Mouse (Mus musculus): Measurements from ENCODE around the gene Arap1.

The Arap1 gene

DNA sequence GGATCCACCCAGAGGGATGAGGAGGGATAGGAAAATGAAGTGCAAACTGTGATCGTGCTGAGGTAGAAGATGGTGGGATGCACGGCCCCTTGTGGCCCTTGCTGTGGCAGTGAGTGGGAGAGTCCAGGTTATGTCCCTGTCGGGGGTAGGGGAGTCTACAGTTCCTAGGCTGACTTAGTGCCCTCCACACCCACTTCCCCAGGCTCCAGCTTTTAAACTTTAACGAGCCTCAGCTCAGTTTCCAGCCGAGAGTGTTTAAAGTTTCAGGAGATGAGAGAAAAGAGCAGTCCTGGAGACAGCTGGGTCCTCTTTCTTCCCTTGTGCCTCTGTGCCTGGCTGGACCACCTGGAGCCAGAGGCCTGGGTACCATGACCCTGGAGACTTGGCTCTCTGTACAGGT is 20.6 kb upstream of the Arap1 start:
- no peak for DNase-seq (ENCODE audit: low spot score in 2 of 2)

DNA sequence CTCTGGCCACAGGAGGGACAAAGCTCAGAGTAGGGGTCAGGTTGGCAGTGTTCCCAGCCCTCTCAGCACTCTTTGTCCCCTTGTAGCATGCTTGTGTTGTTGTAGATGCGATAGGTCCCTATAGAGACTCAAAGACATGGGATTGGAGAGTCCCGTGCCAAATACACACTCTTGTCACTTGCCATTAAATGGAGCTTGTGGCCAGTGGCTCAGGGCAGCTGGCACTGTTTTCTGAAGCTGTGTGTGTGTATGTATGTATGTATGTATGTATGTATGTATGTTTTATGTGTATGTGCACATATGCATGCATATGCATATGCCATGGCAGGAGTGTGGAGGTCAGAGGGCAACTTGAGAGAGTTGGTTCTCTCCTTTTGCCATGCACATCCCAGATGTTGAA is 20.1 kb upstream of the Arap1 start:
- DNase-seq (ENCODE audit: low spot score in 2 of 2): no peak

DNA sequence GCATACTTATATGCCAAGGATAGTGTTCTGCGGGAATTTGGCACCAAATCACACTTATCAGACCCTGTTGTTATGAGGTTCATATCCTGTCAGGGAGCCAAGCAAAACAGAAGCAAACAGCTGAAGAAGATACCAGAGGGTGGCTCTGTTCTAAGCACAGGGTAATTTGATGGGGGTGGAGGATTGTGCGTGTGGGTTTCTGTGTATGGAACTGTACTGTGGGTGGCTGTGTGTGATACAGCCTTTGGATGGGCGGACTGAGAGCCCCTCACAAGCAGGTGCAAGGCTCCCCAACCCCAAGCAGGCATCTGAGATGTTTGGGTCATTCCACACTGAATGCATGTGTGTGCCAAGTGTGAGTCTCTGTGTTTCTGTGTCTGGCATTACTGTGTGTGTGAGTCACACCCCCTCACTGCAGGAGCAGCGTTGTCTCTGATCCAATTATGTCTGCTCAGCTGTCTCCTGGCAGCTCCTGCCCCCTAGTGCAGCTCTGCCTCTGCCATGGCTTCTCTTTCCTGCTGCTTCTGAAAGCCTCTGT is 19.2 kb upstream of the Arap1 start:
- DNase-seq (ENCODE audit: low spot score in 2 of 2): no peak

DNA sequence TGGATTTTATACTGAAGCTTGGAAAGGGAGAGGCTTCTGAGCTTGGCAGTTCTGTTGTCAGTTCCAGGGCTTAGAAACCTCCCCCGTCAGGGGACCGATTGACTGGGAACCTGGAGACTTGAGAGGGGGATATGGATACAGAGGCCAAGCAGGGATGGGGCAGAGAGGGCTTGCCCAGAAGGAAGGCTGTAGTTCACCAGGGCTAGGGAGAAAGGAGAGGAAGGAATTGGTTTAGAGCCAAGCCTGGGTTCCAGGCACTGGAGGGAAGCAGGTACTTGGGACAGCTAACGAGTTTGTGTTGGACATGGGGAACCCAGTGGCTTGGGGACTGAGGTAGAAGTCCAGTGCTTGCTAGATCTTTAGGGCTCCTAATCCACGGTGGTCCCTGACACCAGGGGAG is 18.3 kb upstream of the Arap1 start:
- DNase-seq (ENCODE audit: low spot score in 2 of 2): no peak

DNA sequence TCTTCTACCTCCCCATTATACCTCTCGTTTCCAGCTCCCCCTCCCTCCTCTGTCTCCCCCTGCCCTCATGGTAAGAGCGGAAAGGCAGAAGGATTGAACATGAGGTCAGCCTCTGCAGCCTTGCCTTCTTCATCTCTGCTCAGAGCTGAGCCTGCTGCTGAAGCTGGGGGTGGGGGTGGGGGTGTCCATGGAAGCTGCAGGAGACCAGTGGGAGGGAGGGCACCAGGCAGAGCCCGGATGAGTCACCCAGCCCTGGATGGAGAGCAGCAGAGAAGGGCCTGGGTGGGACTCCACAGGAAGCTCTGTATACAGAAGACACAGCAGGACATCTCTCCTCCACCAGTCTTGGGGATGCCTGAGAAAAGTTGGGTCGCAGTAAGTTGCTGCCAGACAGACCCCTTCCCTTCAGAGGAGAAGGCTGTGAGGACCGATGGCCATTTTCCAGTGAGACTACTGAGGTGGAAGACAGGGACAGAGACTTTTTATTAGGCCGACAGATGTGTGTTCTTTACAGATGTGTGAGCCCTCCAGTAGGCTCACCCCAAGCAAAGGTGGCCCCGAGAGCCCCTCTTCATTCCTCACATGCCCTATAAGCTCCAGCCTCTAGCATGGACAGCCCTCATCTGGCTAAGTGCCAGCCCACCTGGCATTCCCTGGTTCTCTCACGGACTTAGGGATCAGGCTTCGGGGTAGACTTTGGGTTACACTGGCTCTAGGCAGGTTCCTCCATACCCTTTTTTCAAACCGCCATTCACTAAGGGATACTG is 17.6 kb upstream of the Arap1 start:
- DNase-seq (ENCODE audit: low spot score in 2 of 2): no peak

DNA sequence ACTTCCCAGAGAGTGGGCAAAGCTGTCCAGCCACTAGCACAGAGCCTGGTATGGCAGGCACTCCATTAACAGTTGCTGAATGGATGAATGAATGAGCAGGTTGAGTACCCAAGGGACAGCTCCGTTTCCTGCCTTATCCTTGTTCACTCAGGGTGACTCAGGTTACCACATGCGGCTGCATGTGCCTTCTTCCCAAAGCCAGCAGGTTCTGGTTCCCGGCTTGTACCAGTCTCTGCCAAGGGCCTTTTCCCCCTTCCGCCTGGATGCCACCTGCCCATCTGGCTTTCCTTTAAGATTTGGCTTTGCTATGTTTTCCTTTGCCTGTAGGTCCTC is 17.1 kb upstream of the Arap1 start:
- no peak for DNase-seq (ENCODE audit: low spot score in 2 of 2)

- no peak for DNase-seq (ENCODE audit: low spot score in 2 of 2)
These were observed 15.6 kb upstream of the Arap1 start for GRCm38 (mm10) chr7:101332045-101332831.

GRCm38 (mm10) chr7:101335228-101335627 is 12.6 kb upstream of the Arap1 start:
- no peak for DNase-seq (ENCODE audit: low spot score in 2 of 2)

GRCm38 (mm10) chr7:101336686-101337085 is 11.2 kb upstream of the Arap1 start:
- no peak for DNase-seq (ENCODE audit: low spot score in 2 of 2)

DNA sequence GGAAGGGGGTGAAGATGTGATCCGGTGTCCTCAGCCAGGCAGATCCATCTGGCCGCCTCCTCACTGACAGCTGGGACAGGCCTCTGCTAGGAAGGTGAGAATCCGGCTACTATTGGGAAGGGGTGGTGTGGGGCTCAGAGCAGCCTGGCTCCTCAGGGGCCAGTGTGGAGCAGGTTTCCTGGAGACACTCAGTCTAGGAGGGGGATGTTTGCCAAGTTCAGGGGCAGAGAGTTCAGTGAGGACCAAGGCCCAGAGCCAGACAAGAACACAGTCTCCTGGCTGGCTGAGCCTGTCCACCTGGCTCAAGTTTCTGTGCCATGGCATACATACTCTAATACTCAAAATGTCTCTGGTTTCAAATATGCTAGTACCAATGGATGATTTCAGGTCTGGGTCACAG is 10.5 kb upstream of the Arap1 start:
- DNase-seq (ENCODE audit: low spot score in 2 of 2): no peak

- DNase-seq (ENCODE audit: low spot score in 2 of 2): no peak
These were observed 6.5 kb upstream of the Arap1 start for GRCm38 (mm10) chr7:101341405-101341804.

DNA sequence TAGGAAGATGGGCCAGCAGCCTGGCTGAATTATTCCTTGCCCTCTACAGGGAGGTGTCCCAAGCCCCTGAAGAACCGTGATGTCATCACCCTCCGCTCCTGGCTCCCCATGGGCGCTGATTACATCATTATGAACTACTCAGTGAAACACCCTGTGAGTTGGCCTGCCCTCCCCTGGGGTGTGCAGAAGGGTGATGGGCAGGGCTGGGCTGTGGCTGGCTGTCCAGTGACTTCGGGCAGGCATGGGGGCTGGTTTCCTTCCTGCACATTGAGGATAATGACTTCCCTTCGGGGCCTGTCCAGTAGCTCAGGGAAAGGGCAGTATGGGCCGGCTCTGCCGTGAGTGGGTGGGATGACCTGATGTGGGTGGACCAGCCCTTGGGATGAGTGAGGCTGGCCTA is 4.7 kb upstream of the Arap1 start:
- DNase-seq (ENCODE audit: low spot score in 2 of 2): no peak

GRCm38 (mm10) chr7:101344892-101345291 is 3.0 kb upstream of the Arap1 start:
- DNase-seq (ENCODE audit: low spot score in 2 of 2): no peak

DNA sequence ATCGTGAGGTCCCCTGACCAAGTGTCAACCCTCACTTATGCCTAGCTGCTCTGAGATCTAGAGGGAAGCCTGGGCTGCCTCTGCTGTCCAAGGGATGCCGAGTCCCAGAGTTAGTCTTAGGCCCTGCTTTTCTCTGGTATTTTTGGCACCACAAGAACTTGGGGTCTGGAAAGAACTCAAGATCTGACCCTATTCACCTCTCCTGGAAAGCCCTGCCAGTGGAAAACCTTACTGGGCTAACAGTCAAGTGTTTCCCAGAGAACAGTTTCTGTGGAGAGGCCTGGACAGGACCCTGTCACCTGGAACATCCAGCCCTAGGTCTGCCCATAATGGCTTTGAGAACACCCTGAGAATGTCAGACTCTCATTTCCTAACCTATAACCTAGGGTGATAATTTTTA is 876 bp upstream of the Arap1 start:
- no peak for DNase-seq (ENCODE audit: low spot score in 2 of 2)

DNA sequence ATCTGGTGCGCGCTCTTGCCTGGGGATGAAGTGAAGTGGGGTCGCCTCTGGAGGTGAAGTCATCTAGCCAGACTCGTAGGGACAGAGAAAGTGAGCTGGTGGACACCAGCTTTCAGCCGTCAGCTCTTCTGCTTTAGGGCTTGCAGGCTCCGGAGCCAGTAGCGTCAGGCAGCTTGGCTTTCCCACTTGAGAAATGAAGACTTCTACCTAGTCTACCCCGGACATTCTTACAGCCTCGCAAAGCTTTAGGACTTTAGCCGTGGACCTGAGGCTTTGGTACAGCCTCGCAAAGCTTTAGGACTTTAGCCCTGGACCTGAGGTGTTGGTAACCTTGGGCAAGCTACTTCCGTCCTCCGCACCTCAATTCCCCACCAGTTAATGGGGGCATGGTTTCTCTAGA is 445 bp downstream of the Arap1 start:
- DNase-seq (ENCODE audit: low spot score in 2 of 2): no peak

GRCm38 (mm10) chr7:101349861-101350260 is 2.0 kb downstream of the Arap1 start:
- DNase-seq (ENCODE audit: low spot score in 2 of 2): no peak

DNA sequence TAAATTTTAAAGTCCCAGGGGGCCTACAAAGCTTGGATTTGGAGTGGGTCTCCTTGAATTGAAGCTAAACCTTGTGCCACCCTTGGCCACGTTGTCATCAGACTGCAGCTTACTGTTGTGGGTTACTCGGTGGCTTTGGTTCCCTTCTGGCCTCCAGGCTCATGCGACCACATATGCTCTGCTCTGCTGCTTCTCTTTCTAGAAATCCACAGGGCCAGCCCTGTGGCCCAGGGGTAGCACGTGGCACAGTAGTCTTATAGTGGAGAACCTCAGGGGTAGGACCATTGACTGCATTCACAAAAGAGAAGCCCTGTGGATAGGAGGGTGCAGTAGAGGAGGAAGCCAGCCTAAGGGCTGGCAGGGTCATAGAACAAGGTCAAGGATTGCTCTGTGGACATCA is 4.5 kb downstream of the Arap1 start:
- DNase-seq (ENCODE audit: low spot score in 2 of 2): no peak

DNA sequence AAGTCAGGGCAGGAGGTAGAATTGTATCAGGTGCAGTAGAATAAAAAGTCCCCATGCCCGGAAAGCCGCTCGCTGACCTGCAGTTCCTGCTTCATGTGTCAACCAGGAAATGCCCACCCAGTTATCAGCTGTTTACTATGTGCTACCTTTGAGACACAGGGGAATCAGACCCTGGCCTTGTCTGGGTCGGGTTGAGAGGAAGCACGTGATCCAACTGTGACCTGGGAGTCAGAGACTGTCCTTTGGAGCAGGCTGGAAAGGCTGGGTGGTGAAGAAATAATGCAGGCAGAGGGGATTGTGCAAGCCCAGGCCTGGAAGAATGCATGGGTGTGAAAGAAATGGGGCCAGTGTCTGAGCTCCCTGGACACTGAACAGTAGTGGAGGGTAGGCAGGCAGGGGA is 6.6 kb downstream of the Arap1 start:
- peak in 1 of 2 experiments; percentile 67 for DNase-seq (ENCODE audit: low spot score in 2 of 2)

DNA sequence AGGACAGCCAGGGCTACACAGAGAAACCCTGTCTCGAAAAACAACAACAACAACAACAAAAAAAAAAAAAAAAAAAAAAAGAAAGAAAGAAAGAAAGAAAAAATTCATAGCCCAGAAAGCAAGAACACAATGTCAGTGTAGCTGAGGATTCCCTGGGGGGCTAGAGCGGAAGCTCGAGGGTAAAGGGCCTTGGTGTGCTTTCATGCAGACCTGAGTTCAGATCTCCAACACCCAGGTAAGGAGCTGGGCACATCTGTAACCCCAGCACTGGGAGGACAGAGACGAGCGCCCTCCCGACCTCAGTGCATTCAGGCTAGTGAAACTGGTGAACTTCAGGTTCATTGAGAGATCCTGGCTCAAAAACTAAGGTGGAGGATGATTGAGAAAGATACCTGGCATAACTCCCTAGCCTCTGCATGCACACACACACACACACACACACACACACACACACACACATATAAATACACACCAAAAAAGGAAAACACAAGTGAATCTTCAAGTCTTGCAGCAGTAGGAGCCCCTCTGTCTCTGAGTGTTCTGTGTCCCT is 7.8 kb downstream of the Arap1 start:
- no peak for DNase-seq (ENCODE audit: low spot score in 2 of 2)

GRCm38 (mm10) chr7:101356868-101357267 is 9.0 kb downstream of the Arap1 start:
- DNase-seq (ENCODE audit: low spot score in 2 of 2): peak in 1 of 2 experiments; percentile 60

GRCm38 (mm10) chr7:101360406-101360805 is 12.5 kb downstream of the Arap1 start:
- no peak for DNase-seq (ENCODE audit: low spot score in 2 of 2)

DNA sequence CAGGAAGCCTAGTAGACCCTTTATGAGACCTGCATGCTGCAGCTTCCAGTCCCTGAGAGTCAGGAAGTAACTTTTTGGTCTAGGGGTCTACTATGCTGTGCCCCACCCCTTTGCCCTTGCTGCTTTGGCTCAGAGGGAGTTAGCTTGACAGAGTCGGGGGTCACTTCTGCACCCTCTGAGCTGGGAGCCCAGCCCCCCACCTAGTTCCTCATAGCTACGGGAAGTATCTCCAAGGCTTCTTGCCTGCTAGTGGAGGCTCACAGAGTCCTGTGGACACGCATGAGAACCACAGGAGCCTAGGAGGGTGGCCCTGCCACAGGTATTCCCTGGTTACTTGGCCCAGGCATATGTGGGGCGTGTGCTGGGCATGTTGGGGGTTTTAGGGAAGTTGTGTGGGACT is 13.2 kb downstream of the Arap1 start:
- no peak for DNase-seq (ENCODE audit: low spot score in 2 of 2)

- no peak for DNase-seq (ENCODE audit: low spot score in 2 of 2)
These were observed 13.9 kb downstream of the Arap1 start for GRCm38 (mm10) chr7:101361767-101362166.
